Mouse (Mus musculus) mouse trophoblast stem cell (cell line): ENCODE results near the gene Smdt1.
"Not testable (repeated sequence)": the region's sequence is repeated elsewhere in the genome, so short reads cannot be mapped to it uniquely, and the experiment has no call there.

Experiments
- in situ Hi-C, 2 experiments: fragments of 300-500 bp; cut with MseI, MboI; formaldehyde crosslinking; loops; 2 replicates in 1 of 2; 3 replicates in 1 of 2; pipeline ENCODE4 v1.15.1; 2025

Smdt1 gene

DNA sequence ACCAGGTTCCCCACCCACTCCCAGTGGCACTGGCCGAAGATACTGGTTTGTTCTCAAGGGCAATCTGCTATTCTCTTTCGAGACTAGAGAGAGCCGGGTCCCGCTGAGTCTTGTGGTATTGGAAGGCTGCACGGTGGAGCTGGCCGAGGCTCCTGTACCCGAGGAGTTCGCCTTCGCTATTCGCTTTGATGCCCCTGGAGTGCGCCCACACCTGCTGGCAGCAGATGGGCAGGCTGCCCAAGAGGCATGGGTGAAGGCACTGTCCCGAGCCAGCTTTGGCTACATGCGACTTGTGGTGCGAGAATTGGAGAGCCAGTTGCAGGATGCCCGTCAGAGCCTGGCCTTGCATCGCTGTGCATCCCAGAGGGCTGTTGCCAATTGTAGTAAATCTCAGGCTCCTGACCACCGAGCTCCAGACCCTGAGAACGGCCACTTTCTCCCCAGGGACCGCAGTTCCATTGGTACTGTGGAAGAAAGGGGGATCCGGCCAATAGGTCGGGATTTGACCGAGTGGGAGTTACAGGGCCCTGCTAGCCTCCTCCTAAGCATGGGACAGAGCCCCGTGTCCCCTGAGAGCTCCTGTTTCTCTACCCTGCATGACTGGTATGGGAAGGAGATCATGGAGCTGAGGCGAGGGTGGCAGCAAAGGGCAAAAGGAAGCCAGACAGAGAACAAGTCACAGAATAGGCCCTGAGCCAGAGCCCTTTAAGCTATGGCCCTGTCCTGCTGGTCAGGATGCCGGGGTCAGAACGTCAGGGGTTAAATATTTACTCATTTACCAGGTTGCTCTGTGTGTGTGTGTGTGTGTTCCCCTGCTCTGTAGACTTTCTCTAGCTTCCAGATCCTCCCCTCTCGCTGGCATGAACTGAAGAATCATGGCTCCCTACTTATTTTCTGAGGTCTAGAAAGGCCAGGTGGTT is 4.9 kb downstream of the Smdt1 start:
- in situ Hi-C loops: no loop called here

DNA sequence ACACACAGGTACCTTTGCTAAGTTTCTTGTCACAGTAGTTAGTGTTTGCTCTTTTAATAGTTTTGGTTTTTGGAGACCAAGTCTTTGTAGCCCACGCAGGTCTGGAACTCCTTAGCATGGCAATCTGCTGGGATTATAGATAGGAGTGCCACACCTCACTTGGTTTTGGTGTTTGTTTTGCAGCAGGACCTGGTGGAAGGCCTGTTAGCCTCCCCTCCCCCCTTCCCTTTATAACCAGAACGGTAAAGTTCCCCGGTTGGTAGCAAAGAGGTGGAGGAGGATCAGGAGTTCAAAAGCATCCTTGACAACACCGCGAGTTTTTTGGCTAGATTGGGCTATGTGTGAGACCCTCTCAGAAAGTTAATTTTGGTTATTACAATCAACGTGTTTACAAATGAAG is 6.2 kb downstream of the Smdt1 start:
- in situ Hi-C loops: no loop called here

DNA sequence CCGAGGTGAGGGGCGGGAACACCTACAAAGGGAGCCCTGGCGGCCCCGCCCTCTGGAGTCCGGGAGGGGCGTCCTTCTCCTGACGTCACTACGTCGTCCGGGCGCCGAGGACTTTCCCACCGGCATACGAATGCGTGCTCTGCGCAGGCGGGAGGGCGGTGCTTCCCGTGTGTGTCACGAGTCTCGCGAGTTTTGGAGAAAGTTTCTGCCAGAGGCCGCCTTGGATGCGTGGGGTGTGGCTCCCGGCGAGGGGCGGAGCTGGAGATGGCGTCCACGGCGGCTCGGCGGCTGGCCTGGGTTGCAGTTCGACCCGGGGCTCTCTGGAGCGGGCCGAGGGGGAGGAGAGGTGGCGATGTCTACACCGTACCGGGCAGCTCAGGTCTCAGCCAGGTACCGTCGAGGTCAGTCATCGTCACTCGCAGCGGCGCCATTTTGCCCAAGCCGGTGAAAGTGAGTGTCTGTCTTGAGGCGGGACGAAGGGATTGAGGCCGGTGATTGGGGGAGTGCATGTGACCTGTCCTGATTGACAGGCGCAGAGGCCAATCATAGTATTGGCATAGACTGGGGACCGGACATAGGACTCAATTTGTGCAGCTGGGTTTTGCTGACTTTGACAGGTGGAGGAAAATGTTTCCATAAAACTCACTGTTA is 7.2 kb downstream of the Smdt1 start:
- in situ Hi-C loops: no loop called here

DNA sequence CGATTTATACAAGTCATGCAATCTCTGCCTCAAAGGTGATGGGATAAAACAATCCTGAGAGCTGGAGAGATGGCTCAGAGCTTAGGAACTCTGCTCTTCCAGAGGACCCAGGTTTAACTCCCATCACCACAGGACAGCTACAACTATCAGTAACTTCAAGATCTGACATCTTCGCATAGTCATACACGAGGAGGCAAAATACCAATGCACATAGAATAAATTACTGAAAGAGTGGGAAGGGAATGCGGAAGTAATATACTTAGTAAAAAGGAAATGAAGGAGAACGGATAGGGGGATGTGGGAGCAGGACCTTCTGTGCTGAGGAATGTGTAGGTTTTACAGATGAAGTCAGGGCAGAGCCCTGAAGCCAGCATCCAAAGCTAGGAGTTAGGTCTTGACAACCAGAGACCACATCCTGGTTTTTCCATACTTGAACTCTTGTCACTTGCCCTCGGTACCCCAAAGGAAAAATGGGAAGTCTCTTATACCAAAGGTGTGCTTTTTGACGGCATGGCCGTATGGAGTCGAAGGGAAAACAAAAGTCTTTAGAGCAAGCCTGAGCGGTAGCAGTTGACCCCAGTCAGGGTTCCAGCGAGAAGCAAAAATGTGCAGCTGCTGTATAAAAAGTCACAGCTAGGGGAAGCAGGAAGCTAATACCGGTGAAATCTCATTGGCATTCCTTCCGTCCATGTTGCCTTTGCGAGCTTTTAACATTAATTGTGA is 8.0 kb downstream of the Smdt1 start:
- in situ Hi-C loops: no loop called here

DNA sequence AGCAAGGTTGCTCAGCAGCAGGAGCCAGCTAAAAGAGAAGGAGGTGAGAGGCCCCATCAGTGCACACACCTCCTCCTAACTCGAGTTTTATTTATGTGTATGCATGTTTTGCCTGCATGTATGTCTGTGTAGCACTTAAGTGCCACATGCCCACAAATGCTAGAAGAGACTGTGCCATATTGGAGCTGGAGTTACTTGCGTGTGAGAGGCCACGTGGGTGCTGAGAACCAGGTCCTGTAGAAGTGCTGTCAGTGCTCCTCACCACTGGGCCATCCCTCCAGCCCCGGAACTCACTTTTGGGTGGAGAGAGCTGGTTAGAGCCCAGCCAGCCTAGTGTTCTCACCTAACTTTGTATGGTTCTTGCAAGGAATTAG is 8.5 kb downstream of the Smdt1 start:
- in situ Hi-C loops: no loop called here

DNA sequence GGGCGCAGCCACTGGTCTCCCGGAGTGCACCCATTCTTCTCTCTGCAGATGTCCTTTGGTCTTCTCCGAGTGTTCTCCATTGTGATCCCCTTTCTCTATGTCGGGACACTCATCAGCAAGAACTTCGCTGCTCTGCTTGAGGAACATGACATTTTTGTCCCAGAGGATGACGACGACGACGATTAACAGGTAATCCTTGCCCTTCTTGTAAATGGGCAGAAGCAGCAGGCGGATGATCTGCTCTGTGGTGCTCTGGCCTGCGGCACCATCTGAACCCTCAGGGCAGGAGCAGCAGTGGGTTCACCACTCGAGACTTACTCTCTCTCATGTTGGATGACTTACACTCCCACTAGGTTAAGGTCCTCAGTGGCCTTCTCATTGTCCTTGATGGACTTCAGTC is 9.1 kb downstream of the Smdt1 start:
- in situ Hi-C loops: no loop called here

DNA sequence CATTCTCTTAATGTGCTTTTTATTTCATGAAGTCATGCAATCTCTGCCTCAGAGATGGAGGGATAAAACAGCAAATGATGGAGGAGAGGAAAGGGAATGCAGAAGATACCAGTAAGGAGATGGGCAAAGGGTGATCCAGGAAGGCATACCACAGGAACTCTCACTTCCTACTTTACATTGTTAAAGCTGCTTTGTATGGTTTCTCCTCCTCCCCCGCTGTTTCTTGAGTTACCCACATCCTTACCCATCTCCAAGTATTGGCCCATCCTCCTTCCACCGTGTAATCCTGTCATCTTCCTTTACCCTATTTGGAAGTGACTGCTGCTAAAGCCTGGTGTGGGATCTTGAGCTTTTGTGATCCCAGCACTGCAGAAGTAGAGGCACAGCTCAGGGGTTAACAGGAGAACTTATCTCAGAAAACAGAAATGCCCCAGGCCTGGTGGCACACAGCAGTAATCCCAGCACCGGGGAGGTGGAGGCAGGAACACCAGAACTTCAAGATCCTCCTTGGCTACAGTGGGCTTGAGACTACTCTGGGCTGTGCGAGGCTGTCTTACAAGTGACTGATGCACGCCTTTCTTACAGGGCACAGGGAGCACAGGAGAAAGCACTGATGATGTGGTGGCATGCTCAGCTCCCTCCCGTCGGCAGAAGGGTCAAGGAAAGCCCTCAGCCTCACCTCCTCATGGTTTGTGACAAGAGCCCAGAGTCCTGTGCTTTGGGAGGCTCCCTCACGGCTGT is 9.7 kb downstream of the Smdt1 start:
- in situ Hi-C loops: no loop called here

DNA sequence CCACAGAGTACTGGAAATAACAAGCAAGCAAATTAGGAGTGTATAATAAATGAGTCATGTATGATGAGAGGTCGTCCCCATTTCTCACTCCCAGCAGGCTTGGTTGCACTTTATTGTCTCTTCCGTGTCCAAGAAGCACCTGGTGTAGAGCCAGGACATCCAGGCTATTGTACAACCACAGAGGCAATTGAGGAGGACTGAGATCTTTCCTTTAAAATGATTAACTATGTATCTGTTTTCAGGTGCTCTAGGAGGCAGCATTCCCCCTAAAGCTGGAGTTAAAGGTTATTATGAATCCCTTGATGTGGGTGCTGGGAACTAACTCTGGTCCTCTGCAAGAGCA is 10.2 kb downstream of the Smdt1 start:
- in situ Hi-C loops: no loop called here

DNA sequence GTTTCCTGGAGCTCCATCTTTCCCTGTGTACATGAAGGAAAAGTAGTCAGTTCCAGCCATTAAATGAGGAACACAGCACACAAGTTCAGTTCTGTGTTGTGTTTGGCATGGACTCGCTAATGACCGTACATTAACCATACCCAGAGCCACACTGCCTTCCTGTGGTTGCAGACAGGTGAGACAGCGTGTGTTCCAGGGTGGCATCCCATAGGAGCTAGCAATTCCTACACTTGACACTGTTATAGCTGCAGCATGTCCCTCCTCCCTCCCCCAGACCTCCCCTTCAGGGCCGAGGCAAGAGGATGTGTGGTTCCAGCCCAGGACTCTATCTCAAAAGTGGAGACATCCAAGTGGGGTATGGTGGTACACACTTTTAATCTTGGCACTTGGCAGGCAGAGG is 11.6 kb downstream of the Smdt1 start:
- in situ Hi-C loops: no loop called here

DNA sequence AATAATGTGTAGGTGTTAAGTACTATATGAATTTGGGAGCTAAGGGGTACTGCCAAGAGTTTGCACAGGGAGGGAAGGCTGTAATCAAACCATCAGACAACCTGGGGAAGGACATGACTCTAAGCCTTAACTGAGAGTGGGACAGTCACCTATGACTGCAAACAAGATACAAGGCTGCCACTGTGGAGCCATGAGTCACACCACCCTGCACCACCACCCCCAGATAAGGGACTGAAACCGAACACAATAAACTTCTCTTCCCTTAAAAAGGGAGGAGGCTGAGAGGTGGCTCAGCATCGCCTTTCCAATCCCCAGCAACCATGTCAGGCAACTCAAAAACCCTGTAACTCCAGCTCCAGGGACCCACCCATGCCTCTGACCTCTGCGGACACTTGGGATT is 12.7 kb downstream of the Smdt1 start:
- in situ Hi-C loops: no loop called here

DNA sequence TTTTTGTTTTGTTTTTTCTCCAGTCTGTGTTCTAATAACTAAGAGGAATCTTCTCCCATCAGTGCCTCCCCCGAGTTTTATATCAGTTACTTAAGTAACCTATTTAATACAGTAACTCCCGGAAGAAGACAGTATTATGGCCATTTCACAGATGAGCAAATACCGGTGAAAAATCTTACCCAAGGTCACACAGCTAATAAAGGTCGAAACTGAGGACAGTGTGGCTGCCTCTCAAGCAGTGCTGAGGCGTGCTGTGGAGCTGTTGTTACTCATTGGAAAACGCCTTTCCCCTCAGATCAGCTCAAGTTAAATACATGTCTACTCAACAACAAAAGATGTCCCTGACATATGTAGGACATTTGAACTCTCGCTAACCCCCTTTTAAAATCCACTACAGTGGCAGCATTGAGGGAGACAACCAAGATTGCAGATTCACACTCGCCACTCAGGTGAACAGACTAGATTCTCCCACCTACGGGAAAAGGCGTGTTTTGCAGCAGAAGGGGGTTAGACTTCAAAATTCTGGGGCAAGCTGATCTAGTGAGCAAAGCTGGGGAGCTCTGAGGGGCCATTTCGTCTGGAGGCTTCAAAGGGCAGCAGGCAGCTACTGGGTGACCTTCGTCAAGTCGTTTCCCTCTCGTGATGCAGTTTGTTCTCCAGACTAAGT is 14.5 kb downstream of the Smdt1 start:
- in situ Hi-C loops: no loop called here

DNA sequence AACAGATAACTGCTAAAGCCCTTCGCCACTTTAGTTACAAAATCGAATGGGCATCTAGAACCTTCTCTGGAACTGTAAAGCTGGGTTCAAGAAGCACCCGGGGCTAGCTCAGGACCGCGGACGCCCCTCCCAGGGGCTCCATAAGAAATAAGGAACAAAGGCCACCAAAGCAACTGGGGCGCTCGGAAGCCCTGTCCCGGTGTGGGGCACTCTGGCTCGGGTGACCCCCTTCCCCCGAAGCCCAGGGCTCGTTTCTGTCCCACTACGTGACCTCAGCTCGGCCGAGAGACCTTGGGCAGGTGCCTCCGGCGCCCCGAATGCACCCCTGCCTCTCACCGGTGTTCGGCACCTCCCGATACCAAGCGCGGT is 15.0 kb downstream of the Smdt1 start:
- in situ Hi-C loops: no loop called here

DNA sequence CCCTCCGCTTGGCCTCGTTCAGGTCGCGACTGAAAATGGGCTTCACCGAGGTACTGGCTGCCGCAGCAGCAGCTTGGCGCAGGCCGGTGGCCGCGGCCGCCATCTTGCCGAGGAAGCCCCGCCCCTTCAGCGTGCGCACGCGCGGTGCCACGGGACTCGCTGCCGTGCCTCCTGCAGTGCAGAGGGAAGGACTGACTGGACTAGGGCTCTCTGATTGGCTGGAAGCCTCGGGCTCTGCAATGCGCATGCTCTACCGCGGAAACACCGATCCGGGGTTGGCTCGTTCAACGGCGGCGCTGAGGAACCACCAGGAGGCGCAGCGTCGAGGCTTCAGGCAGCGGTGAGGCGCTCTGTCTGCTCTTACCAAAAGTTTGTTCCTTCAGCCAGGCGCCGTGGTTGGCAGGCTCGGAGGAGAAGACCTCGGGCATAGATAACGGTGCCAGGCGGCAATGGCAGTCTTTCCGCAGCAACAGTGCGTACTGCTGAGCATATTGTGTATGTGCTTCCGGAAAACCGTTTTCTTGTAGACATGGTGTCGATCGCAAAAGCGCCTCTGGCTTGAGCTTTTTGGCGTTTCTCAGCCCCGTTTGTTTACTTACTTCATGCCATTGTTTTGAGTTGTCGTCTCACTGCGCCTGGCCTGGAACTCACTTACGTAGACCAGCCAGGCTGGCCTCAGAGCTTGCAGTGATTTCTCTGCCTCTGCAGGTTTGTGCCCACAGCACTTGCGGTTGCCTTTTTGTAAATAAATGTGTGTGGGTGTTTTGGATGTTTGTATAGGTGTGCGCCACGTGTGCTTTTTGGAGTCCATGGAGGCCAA is 15.6 kb downstream of the Smdt1 start, which contains the start of gene Ndufa6:
Gene Ndufa6 (minus strand): TSS at position 197 of the 820 bp plus-strand sequence.
- in situ Hi-C loops: no loop called here

DNA sequence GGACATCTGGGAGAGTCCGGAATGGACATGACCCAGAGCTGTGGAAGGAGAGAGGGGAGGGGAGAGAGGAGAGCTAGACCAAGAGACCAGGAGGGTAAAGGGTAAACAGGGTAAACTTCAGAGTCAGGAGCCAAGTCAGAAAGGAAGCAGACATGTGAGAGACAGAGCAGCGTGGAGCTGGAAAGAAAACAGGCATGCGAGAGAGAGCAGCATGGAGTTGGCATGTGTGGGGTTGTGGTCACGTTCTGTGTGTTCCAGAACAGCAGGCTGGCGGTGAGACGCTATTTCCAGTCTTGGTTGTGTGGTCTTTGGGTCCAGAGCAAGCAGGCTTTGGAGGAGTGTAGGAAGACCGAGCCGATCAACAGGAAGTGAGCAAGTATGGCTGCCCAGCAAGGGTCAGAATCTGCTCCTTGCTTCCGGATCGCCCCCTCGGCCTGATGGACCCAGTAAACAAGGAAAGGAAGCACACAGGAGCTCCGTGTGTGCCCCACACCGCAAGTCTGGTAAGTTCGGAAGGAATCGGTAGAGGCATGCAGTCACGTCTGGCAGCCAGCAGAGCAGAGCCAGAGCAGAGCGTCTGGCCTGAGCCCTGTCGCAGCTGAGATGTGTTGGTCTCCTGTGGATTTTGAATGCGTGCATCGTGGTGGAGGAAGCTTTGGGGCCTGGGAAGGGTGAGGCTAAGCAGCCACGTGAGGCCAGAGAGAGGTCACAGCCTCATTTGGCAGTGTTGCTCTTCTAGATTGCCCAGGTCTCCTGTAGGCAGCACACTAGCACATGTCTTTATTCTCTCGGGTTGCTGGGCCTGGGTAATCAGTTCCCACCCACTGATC is 19.9 kb downstream of the Smdt1 start:
- in situ Hi-C loops: no loop called here

DNA sequence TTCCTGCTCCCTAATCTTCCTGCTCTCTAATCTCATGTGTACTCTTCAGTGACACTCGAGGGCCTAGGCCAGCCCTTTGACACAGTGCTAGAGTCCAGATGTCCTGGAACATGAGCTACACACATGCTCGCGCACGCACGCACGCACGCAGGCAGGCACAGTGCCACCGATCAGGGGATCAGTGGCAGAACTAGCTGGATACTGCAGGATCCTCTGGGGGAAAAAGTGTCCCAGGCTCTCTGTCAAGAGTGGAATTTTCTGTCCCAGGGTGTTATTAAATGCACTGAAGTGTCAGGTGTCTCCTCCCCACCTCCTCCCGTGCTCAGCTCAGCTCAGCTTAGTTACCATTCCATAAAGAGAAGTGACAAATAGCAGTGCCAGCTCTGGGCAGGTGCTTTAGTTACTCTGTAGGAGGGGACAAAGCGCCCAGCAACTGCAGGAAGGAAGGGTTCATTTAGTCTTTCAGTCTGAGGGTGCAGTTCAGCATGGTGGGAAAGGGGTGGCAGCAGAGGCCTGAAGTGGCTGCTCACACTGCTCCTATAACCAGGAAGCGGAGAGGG is 22.8 kb downstream of the Smdt1 start:
- in situ Hi-C loops: no loop called here

DNA sequence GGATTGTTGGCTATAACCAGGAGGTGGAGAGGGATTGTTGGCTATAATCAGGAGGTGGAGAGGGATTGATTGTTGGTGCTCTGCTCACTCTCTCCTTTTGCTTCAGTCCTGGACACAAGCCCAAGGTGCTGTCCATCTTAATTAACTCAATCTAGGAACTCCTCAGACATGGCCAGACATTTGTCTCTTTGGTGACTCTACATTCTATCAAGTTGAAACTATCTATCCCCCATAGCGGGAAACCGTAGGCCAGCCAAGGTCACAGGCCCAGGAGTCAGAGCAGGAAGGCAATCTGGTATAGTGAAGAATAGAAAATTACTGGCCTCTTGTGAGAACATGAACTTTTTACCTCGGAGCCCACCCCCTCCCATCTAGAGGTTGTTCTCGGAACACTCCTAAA is 23.5 kb downstream of the Smdt1 start:
- in situ Hi-C loops: no loop called here

DNA sequence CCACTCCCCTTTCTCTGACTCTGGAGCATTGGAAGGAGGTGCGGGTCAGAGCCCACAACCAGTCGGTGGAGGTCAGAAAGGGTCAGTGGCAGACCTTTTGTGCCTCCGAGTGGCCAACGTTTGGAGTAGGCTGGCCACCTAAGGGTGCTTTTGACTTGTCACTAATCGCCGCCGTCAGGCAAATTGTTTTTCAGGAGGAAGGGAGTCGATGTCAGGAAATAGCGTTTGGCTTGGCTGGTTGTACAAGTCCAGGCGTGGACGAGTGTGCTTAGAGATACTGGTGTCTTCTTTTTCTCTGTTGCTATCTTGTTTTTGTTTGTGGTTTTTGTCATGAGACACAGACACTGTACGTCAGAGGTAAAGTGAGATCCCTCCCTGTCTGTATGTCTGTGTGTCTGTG is 25.0 kb downstream of the Smdt1 start:
- in situ Hi-C loops: not testable (repeated sequence)

DNA sequence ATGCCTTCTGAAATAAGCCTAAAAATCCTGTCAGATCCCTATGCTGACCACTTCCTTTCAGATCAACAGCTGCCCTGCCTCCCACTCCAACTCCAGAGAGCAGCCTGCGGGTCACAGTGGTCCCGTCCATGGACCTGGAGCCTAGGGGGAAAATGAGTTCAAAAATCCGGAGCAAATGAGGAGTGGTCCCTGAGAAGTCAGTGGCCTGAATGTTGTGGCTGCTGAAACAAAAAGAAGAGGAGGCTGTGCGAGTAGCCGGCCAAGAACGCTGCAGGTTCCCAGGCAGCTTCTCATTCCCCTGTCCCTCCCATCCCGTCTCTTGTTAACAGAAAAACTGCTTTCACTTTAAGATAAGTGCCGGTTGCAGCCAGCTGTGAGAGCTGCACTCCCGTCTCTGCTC is 25.8 kb downstream of the Smdt1 start:
- in situ Hi-C loops: not testable (repeated sequence)

DNA sequence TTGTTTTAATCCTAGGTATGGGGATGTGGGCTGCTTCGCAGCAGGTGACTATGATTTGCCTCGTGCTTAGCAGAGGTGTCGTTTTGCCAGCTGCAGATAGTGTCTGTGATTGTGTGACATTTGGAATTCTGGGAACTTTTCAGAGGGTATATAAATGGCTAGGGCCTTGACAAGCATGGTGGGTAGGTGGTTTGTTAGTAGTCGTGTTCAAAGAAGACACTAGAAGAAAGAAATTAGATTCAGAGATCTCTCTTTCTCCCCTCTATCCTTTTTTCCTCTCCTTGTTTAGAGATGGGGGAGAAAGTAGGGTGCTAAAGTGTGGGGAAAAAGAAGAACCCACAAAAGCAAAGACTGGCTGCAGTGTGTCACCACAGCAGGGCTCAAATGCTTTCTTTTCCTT is 29.4 kb downstream of the Smdt1 start:
- in situ Hi-C loops: no loop called here
